Mouse (Mus musculus) adrenal gland (tissue): ENCODE data around the gene Mlh1.

Experiments used
- intact Hi-C: fragments of 180-260 bp; cut with DNase I; formaldehyde crosslinking; loops from one replicate; pipeline ENCODE4 v1.15.1; 2025
- long read RNA-seq, 2 experiments: library from polyadenylated mRNA; unstranded; transcript quantifications; one replicate each; pipeline ENCODE4 v2.0.0; 2020; ENCODE audit warnings: borderline replicate concordance in 1 of 2; ENCODE audit not compliant: insufficient replicate concordance in 1 of 2

Gene Mlh1
- long read RNA-seq, experiment 1, transcript Mlh1-201 (19 exons, 2,754 nt): major isoform, 6 of 11 reads
- long read RNA-seq, experiment 1, partial matches to known transcripts: 4 of 11 reads
- long read RNA-seq, experiment 1, other reads (novel, unspliced or antisense): 1 of 11 reads
- long read RNA-seq, experiment 2, transcript Mlh1-201 (19 exons, 2,754 nt): major isoform, 8 of 15 reads
- long read RNA-seq, experiment 2, partial matches to known transcripts: 1 of 15 reads
- long read RNA-seq, experiment 2, other reads (novel, unspliced or antisense): 6 of 15 reads

DNA sequence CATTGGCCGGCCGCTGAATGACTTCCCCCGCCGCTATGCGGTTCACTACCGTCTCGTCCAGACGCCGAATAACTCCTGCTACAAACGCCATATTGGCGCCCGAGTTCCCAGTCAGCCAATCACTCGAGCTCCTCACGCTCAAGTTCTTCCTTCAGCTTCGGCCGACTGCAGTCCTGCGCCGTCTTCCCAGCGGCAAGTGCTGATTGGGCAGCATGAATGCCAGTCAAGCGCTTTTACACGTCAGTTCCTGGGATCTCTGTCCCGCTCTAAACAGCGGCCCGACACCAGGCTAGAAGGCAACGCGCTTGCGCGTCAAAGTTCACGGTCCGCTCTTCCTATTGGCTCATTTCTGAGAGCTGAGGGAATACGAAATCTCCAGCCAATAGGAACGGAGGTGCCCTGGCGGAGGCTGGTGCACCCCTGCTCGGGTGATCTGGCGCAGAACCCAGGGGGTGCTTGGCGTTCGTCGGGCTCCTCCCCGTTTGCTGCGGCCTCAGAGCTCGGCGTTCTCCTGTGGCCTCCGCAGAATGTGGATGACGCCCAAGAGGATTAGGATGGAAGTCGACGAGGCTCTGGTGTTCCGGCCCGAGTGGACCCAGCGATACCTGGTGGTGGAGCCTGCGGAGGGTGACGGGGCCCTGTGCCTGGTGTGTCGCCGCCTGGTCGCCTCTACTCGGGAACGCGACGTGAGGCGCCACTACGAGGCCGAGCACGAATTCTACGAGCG, at the start of gene Mlh1, which contains the start of gene Epm2aip1:
TSS of gene Mlh1 (minus strand) at position 358 of the 727 bp plus-strand sequence.
TSS of gene Epm2aip1 (plus strand) at position 496 of the 727 bp plus-strand sequence.
- intact Hi-C loops: no loop called here

DNA sequence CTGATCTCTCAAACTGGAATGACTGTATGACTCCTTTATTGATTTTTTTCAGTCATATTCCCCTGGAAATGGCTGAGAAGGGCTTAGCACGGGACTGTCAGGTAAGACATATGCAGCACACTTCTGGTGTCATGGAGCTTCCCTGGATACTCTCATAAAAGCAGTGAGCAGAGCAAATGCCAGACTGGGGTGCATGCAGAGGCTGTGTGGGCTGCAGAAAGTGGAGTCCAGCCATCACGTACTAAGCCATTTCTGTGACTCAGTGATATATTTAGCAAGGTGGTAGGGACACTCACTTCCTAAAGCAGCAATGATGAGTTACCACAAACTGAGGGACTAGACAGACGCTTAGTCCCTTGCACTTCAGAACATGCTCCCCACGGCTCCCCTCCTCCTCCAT, 49.3 kb upstream of the Mlh1 start:
- intact Hi-C loops: no loop called here

DNA sequence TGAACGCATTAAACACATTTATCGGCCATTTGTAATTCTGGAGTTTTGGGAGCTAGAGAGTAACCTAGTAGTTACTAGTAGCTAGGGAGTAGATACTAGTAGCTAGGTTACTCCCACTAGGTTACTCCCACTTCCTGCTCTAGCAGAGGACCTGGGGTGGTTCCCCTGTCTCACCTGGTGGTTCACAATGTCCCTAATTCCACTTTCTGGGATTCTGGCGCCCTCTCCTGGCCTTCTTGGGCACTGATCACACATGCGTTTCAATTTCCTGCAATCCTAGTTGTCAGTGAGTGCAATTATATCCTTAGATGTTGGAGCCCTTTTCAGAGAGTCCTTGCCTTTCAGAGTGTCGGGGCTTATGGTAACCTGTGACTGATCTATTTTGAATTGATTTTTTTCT, 42.6 kb upstream of the Mlh1 start:
- intact Hi-C loops: no loop called here

DNA sequence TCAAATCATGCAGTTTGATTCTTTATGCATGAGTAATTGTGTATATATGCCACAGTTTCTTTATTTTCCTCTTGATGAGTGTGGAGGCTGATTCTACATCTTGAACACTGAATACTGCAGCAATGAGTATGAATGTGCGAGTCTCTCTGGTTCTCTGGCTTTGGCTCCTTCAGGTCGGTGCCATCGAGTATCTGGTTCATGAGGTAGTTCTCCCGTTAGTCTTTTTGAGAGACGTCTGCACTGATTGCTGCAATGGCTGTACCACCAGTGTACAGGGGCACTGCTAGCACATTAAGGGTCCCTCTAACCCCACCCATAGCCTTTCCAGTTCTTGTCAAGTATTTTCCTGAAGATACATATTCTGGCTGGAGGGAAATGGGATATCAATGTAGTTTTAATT, 42.2 kb upstream of the Mlh1 start:
- intact Hi-C loops: loop anchor here (1.0 kb wide), 1 partner anchor 23 kb away; no protein-coding TSS in a partner anchor

DNA sequence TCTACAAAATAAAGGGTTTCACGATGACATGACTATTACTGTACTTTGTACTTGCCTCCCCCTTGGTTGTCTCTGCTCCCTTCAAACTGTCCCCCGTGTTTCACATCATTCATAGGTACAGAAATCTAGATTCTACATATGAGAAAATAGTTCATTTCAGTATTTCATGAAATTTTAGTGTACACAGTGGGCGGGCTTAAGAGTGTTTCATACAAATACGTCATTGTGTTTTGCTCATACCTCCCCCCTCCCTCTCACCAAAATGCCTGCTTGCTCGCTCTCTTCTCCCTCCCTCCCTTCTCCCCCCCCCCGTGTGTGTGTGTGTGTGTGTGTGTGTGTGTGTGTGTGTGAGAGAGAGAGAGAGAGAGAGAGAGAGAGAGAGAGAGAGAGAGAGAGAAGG, 41.7 kb upstream of the Mlh1 start:
- intact Hi-C loops: loop anchor here (1.0 kb wide), 1 partner anchor 23 kb away; no protein-coding TSS in a partner anchor

DNA sequence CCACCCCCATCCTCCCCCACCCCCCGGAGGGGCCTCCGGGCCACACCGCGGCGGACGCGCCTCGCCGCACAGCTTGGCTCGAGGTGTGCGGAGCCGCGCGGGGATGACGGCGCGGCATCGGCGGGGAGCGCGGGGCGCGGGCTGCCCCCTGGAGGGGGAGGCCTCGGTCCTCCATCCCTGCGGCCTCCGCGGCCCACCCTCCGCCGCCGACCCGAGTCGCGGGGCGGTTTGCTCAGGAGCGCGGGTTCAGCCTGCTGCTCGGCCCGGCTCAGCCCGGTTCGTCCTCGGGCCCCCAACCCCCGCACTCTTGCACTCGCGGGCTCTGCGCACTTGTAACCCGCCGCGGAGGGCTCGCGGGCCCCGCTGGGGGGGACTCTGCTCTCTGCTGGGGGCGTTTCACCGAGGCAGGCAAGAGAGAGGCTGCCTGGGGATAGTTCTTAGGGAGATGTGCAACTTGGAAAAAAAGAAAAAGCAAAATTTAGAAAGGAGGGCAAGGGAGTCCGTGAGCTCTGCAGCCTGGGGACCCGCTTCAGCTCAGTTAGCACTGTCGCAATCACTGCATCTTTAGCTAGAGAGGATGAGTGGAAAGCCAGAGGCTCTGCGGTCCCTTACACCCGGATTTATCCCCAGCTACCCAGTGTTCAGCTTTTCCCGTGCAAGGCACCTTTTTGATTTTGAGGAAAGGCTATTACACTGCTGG, 41.0 kb upstream of the Mlh1 start:
- intact Hi-C loops: loop anchor here (1.0 kb wide), 1 partner anchor 22 kb away; no protein-coding TSS in a partner anchor

DNA sequence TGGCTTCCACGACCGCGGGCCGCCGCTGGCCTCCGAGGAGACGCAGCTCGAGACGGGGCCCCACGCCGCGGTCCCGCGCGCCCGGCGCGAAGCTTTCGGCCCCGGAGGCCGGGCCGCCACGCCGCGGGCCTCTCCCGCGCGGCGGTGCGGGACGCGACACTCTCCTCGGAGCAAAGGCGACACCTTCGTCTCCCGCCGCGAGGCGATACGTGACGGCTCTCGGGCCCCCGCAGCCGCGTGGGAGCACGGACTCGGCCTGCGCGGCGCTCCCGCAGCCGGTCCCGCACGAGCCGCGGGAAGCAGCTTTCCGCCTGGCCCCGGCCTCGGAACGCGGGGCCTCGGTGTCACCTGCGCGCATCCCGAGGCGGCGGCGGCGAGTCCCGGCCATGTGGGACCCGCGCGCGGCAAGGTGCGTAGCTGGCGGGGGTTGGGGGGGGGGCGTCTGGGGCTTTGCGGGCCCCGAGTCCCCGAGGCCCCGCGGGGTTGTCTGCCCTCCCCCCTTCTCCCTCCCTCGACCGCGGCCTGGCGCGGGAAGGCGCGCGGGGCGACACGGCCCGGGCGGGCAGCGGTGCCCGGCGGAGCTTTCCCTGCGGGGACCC, 40.4 kb upstream of the Mlh1 start:
- intact Hi-C loops: no loop called here

DNA sequence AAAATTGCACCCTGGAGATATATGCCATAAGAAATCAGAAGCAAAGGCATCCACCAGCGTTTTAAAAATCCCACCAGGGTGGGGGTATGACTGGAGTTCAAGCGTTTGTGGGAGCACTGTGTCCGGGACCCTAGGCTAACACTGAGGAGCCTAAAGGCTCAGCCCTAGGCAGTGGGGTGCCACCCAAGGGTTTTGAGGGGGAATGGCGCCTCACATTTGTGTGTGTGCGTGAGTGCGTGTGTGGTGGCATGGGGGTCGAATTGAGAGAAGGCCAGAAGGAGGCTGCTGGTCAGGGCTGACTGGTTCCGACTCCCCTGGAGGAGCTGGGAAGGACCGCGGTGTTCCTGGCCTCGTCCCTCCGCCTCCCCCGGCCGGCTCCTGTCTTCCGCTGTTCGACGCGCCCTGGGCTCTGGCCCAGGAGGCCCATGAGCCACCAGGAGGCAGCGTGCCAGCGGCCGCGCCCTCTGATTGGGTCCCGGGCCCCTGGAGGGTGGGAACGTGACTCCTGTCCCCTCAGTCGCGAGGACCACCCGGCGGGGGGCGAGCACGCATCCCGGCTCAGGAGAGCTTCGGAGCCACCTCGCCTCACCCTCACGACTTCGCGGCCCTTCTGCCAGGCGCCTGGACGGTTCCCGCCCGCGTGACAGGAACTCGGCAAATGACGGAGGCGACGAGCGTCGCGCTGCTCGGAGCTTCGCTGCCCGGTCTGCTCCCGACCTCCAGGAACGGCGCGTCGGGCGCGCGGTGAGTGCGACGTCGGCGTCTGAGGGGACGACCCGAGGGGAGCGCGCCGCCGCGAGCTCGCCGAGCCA, 39.6 kb upstream of the Mlh1 start, which contains the start of gene Trank1:
TSS of gene Trank1 (plus strand) at position 709 of the 812 bp plus-strand sequence.
- intact Hi-C loops: no loop called here

DNA sequence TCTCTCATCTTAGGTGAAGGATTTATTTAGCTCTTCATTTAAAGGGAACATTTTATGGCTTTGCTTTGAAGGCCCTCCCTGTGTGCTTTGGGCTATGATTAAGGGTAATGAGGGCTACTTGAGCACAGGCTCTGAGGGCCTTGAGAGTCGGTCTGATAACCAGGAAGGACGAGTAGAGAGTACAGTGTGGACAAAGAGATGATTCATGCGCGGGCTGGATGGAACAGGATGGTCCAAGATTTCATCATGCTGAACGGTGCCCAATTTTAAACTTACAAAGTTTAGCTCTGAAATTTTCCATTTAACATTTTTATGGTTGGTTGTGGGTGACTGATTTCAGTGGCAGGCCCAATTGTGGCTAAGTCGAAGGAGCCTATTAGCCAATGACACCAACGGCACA, 34.6 kb upstream of the Mlh1 start:
- intact Hi-C loops: no loop called here

DNA sequence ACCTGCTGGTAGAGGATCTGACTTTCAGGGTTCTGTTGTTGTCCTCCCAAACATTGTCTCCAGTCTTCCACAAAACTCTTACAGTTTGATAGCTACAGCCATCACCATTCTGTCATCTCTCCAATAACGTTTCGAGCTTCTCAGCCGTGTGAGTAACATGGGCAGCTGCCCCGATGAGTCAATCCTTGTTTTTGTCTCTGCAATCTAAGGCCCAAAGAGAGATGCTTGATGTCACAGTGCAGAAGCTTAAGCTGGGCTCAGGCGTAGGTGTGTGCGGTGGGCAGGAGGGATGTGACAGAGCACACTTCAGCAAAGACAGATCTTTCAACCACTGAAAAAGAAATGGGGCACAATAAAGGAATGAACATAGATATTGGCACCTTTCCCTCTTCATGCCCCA, 32.4 kb upstream of the Mlh1 start:
- intact Hi-C loops: no loop called here

DNA sequence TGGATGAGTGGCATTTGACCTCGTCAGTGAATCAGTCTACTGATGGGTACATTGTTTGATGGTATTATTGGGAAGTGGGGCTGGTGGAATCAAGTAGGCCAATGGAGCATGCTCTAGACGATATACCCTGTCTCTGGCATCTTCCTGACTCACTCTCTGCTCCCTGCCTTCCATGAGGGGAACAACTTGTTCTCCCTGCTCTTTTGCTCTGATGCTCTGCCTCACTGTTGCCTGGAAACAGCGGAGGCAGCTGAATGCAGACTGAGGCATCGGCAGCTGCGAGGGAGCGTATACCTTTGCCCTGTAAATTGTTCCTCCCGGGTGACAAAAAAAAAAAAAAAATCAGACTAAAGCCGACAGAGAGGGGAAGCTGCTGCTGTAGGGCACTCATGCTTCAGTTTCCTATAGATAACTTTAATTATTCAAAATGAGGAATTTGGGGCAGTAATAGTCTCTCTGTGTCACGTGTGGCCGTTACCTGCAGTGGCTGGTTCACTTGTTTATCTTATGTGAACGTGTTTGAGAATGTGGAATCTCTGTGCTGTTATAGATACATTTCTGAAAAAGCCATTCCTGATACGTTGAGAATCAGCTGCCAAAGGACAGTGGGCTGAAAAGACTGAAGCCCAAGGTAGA, 30.7 kb upstream of the Mlh1 start:
- intact Hi-C loops: no loop called here

DNA sequence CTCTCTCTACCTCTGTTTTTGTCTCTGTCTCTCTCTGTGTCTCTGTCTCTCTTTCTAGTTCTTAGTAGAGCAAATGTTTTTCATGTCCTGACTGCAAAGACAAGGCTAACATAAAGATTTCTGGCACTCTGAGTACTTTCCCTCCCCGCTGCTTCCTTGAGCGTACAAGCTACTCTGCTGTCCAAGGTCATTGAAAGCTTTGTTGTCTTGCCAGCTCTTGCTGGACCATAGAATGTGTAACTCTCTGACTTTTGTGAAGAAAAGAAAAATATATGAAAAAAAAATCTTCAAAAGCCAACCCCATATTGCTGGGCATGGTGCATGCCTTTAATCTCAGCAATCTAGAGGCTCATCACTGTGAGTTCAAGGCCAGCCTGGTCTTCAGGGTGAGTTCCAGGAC, 27.0 kb upstream of the Mlh1 start:
- intact Hi-C loops: no loop called here

DNA sequence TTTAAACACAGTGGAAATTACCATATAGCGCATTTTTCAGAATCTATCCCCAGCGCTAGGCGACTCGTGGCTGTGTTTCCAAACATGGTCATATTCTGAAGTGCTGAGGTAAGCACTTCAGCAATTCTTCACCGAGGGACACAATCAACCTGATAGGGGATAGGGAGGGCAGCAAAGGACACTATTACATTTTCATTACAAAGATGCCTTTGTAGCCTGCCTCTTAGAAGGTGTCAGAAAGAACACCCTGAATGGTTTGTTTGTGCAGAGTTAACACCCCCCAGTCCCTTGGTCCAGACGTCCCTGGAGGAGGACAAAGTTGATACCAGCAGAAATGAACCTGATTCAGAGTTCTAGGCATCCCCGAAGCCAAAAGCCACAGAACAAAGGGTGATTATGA, 24.8 kb upstream of the Mlh1 start:
- intact Hi-C loops: no loop called here

DNA sequence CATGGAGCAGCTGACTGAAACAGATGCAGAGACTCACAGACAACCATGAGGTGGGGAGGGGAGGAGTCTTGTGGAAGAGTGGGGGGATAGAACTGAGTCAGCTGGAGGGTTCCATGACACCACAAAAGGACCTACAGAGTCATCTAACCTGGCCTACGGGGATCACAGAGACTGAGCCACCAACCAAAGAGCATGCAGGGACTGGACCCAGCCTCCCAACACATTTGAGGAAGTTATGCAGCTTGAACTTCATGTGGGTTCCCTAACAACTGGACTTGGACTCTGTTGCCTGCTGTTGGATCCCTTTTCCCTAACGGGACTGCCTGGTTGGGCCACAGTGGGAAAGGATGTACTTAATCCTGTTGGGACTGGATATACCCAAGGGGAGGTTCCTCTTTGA, 23.7 kb upstream of the Mlh1 start:
- intact Hi-C loops: no loop called here

DNA sequence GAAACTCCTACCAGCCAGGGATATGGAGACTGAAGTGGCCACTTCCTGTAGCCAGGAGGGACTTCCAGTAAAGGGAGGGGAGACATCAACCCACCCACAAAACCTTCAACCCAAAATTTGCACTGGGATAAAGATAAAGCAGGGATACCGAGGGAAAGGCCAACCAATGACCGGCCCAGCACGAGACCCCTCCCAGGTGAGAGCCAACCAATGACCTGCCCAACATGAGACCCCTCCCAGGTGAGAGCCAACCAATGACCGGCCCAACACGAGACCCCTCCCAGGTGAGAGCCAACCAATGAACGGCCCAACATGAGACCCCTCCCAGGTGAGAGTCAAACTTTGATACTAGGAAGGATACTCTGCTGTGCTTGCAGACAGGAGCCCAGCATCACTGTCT, 23.3 kb upstream of the Mlh1 start:
- intact Hi-C loops: no loop called here

DNA sequence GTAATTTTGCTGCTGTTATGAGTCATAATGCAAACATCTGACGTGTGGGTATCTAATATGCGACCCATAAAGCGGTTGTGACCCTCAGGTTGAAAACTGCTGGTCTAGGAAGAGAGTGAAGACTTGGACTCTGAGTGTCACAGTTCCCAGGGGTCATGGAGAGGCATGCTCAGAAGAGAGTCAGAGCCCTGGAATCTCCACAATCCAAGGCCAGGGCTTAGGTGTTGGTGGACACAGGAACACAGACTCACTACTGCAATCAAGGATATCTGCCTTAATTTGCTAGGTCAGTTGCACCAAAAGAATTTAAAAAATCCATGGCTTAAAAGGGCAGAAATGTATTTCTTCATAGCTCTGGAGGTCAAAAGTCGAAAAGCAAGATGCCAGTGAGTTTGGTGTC, 21.6 kb upstream of the Mlh1 start:
- intact Hi-C loops: no loop called here

DNA sequence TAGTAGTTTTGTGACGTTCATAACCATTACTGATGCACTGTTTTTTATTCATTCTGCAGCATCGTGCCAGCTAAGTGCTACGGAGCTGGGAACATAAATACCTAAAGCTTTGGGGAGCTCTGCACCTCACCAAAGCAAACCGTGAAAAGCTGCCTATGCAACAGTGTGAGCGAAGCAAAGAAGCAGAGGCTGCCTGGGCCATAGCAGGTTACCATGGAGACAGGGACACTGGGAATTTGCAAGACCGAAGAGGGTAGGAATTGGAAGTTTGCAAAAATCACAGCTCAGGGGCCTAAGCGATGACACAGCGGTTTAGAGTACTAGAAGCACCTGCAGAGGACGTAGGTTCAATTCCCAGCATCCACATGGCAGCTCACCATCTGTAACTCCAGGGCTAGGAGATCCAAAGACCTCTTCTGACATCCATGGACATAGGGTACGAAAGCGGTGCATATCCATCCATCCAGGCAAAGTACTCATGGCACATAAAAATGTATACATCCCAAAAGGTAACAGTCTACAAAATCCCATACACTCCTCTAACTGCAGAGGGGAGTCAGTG, 19.0 kb upstream of the Mlh1 start:
- intact Hi-C loops: loop anchor here (1.0 kb wide), 1 partner anchor 23 kb away; no protein-coding TSS in a partner anchor

DNA sequence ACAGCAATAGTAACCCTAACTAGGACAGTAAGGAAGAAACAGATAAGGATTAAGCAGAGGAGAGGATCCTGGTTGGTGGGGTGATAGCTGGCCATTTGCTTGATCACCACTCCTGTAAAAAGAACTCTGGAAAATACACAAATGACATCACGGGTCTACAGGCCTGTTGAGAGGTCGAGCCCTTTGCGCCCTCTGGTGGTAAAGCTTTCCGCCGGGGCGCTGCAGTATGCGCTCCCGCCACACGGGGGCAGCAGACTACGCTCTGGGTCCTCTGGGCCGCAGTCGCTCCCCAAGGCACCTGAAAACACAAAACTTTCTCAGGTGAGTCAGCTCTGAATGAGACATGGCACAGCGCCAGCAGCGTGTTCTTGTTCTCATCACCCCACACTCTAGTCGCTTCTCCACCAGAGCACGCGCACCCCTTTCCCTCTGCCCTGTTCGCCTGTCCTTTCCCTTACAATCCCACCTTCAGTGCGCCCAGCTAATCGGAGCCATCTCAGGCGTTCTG, 18.3 kb upstream of the Mlh1 start:
- intact Hi-C loops: loop anchor here (1.0 kb wide), 1 partner anchor 23 kb away; no protein-coding TSS in a partner anchor

DNA sequence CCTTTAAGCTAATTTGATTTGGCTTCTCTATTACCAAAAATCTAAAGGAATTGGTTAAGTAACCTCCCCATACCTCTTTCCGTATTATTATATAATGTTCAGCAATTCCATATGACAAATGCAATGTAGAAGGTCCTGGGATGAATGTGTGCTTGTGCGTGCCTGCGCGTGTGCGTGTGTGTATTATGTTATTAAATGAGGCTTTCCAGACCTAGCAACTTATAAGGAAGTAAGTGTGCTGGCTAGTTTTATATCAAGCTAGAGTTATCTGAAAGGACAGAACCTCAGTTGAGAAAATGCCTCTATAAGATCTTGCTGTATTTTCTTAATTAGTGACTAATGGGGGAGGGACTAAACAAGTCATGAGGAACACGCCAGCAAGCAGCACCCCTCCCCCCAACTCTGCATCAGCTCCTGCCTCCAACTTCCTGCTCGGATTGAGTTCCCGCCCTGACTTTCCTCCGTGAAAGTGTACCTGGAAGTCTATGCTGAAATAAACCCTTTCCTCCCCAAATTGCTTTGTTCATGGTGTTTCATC, 17.8 kb upstream of the Mlh1 start:
- intact Hi-C loops: no loop called here
